Mouse (Mus musculus): ENCODE data around the gene Eef1g. TPM values are rescaled to one million over a fixed set of nuclear protein-coding genes. Genes with fewer than 3 reads are reported as not detected.

Gene Eef1g
- polyA plus RNA-seq, 1 experiment from 2014 or later: 284 TPM

- ATAC-seq: peak; percentile 65
- WGBS: under 1% methylated on average over 41 of the region's 46 CpGs
Measured at GRCm38 (mm10) chr19:8942276-8942964, 24.4 kb upstream of the Eef1g start.

GRCm38 (mm10) chr19:8943047-8943446 is 23.8 kb upstream of the Eef1g start:
- peaks cover 25% of the 10 kb centered on the region for H3K36me3 ChIP-seq (ENCODE audit: control insufficient read depth, insufficient read depth, low read length)
- no peak for ATAC-seq
- H3K9me3 ChIP-seq (ENCODE audit: control insufficient read depth, low read length): no peaks in the 10 kb centered on the region
- no peaks in the 10 kb centered on the region for H3K27me3 ChIP-seq (replicated peaks; ENCODE audit: control insufficient read depth, insufficient read depth, low read length)
- H3K4me3 ChIP-seq (ENCODE audit: low read length): peak overlapping the region; percentile 89
- H3K4me1 ChIP-seq (ENCODE audit: control insufficient read depth, insufficient read depth, low read depth, low read length): peaks cover 22% of the 10 kb centered on the region
- peak overlapping the region; percentile 97 for H3K9ac ChIP-seq (ENCODE audit: low read depth, low read length)
- 74% methylated on average over 2 of the region's 2 CpGs for WGBS
- H3K27ac ChIP-seq (ENCODE audit: low read depth, low read length): no peak overlapping the region
- H3K4me2 ChIP-seq (ENCODE audit: low read length): peak overlapping the region; percentile 71

More at GRCm38 (mm10) chr19:8942276-8942964, 24.4 kb upstream of the Eef1g start:
- Histone ChIP-seq H3K27me3 (replicated peaks; ENCODE audit: control insufficient read depth, insufficient read depth, low read length) (no peaks in the 10 kb centered on the region), H3K4me2 (ENCODE audit: low read length) (peak overlapping the region; percentile 71), H3K36me3 (ENCODE audit: control insufficient read depth, insufficient read depth, low read length) (peaks cover 18% of the 10 kb centered on the region), H3K4me3 (ENCODE audit: low read length) (peak overlapping the region; percentile 89), H3K9me3 (ENCODE audit: control insufficient read depth, low read length) (no peaks in the 10 kb centered on the region), H3K4me1 (ENCODE audit: control insufficient read depth, insufficient read depth, low read depth, low read length) (peaks cover 22% of the 10 kb centered on the region), H3K9ac (ENCODE audit: low read depth, low read length) (peak overlapping the region; percentile 97), H3K27ac (ENCODE audit: low read depth, low read length) (peak overlapping the region; percentile 97)

- no peak for ATAC-seq
- Histone ChIP-seq H3K9ac (ENCODE audit: low read depth, low read length) (no peak overlapping the region), H3K36me3 (ENCODE audit: control insufficient read depth, insufficient read depth, low read length) (peaks cover 34% of the 10 kb centered on the region), H3K4me3 (ENCODE audit: low read length) (no peak overlapping the region), H3K4me1 (ENCODE audit: control insufficient read depth, insufficient read depth, low read depth, low read length) (peaks cover 22% of the 10 kb centered on the region), H3K4me2 (ENCODE audit: low read length) (no peak overlapping the region), H3K9me3 (ENCODE audit: control insufficient read depth, low read length) (no peaks in the 10 kb centered on the region), H3K27ac (ENCODE audit: low read depth, low read length) (no peak overlapping the region), H3K27me3 (replicated peaks; ENCODE audit: control insufficient read depth, insufficient read depth, low read length) (no peaks in the 10 kb centered on the region)
- WGBS: 67% methylated on average over 5 of the region's 5 CpGs
Measured at GRCm38 (mm10) chr19:8944062-8944461, 22.8 kb upstream of the Eef1g start.

- Histone ChIP-seq H3K4me3 (ENCODE audit: low read length) (peak overlapping the region; percentile 13; the same call in 1 of the 2 replicates), H3K27ac (ENCODE audit: low read depth, low read length) (no peak overlapping the region), H3K4me2 (ENCODE audit: low read length) (peak overlapping the region; percentile 38), H3K9ac (ENCODE audit: low read depth, low read length) (peak overlapping the region; percentile 33; the same call in 1 of the 2 replicates), H3K27me3 (replicated peaks; ENCODE audit: control insufficient read depth, insufficient read depth, low read length) (no peaks in the 10 kb centered on the region), H3K4me1 (ENCODE audit: control insufficient read depth, insufficient read depth, low read depth, low read length) (peaks cover 22% of the 10 kb centered on the region), H3K9me3 (ENCODE audit: control insufficient read depth, low read length) (no peaks in the 10 kb centered on the region), H3K36me3 (ENCODE audit: control insufficient read depth, insufficient read depth, low read length) (peaks cover 39% of the 10 kb centered on the region)
- ATAC-seq: no peak
- WGBS: 32% methylated on average over 5 of the region's 5 CpGs
Measured at GRCm38 (mm10) chr19:8944750-8945149, 22.1 kb upstream of the Eef1g start.

GRCm38 (mm10) chr19:8945251-8945650 is 21.6 kb upstream of the Eef1g start:
- no peak overlapping the region for H3K27ac ChIP-seq (ENCODE audit: low read depth, low read length)
- H3K4me2 ChIP-seq (ENCODE audit: low read length): peak overlapping the region; percentile 38
- no peaks in the 10 kb centered on the region for H3K27me3 ChIP-seq (replicated peaks; ENCODE audit: control insufficient read depth, insufficient read depth, low read length)
- 86% methylated on average over 6 of the region's 6 CpGs for WGBS
- ATAC-seq: no peak
- H3K4me1 ChIP-seq (ENCODE audit: control insufficient read depth, insufficient read depth, low read depth, low read length): peaks cover 22% of the 10 kb centered on the region
- peaks cover 41% of the 10 kb centered on the region for H3K36me3 ChIP-seq (ENCODE audit: control insufficient read depth, insufficient read depth, low read length)
- H3K4me3 ChIP-seq (ENCODE audit: low read length): peak overlapping the region; percentile 13; the same call in 1 of the 2 replicates
- no peak overlapping the region; the same call in 1 of the 2 replicates for H3K9ac ChIP-seq (ENCODE audit: low read depth, low read length)
- H3K9me3 ChIP-seq (ENCODE audit: control insufficient read depth, low read length): no peaks in the 10 kb centered on the region

- WGBS: 90% methylated on average over 7 of the region's 7 CpGs
Measured at GRCm38 (mm10) chr19:8946929-8947328, 19.9 kb upstream of the Eef1g start.

GRCm38 (mm10) chr19:8950190-8950589 is 16.7 kb upstream of the Eef1g start:
- peaks cover 52% of the 10 kb centered on the region for H3K36me3 ChIP-seq (ENCODE audit: control insufficient read depth, insufficient read depth, low read length)
- ATAC-seq: no peak
- no peaks in the 10 kb centered on the region for H3K9me3 ChIP-seq (ENCODE audit: control insufficient read depth, low read length)
- H3K27ac ChIP-seq (ENCODE audit: low read depth, low read length): no peak overlapping the region
- no peak overlapping the region for H3K4me2 ChIP-seq (ENCODE audit: low read length)
- H3K4me3 ChIP-seq (ENCODE audit: low read length): no peak overlapping the region
- no peaks in the 10 kb centered on the region for H3K27me3 ChIP-seq (replicated peaks; ENCODE audit: control insufficient read depth, insufficient read depth, low read length)
- H3K4me1 ChIP-seq (ENCODE audit: control insufficient read depth, insufficient read depth, low read depth, low read length): peaks cover 19% of the 10 kb centered on the region
- no peak overlapping the region for H3K9ac ChIP-seq (ENCODE audit: low read depth, low read length)
- 89% methylated on average over 5 of the region's 5 CpGs for WGBS

More at GRCm38 (mm10) chr19:8946929-8947328, 19.9 kb upstream of the Eef1g start:
- H3K4me3 ChIP-seq (ENCODE audit: low read length): no peak overlapping the region
- ATAC-seq: no peak
- H3K4me1 ChIP-seq (ENCODE audit: control insufficient read depth, insufficient read depth, low read depth, low read length): peaks cover 16% of the 10 kb centered on the region
- no peaks in the 10 kb centered on the region for H3K27me3 ChIP-seq (replicated peaks; ENCODE audit: control insufficient read depth, insufficient read depth, low read length)
- peaks cover 55% of the 10 kb centered on the region for H3K36me3 ChIP-seq (ENCODE audit: control insufficient read depth, insufficient read depth, low read length)
- H3K27ac ChIP-seq (ENCODE audit: low read depth, low read length): no peak overlapping the region
- no peak overlapping the region for H3K9ac ChIP-seq (ENCODE audit: low read depth, low read length)
- H3K9me3 ChIP-seq (ENCODE audit: control insufficient read depth, low read length): no peaks in the 10 kb centered on the region
- H3K4me2 ChIP-seq (ENCODE audit: low read length): no peak overlapping the region

GRCm38 (mm10) chr19:8952241-8952640 is 14.6 kb upstream of the Eef1g start:
- Histone ChIP-seq H3K4me3 (ENCODE audit: low read length) (no peak overlapping the region), H3K9me3 (ENCODE audit: control insufficient read depth, low read length) (no peaks in the 10 kb centered on the region), H3K27ac (ENCODE audit: low read depth, low read length) (peak overlapping the region; percentile 86), H3K4me1 (ENCODE audit: control insufficient read depth, insufficient read depth, low read depth, low read length) (peaks cover 22% of the 10 kb centered on the region), H3K27me3 (replicated peaks; ENCODE audit: control insufficient read depth, insufficient read depth, low read length) (no peaks in the 10 kb centered on the region), H3K9ac (ENCODE audit: low read depth, low read length) (no peak overlapping the region), H3K36me3 (ENCODE audit: control insufficient read depth, insufficient read depth, low read length) (peaks cover 41% of the 10 kb centered on the region), H3K4me2 (ENCODE audit: low read length) (no peak overlapping the region)
- ATAC-seq: no peak
- WGBS: 73% methylated on average over 9 of the region's 9 CpGs

- peak within 1 kb of the TSS; percentile 68 for H3K4me2 ChIP-seq (ENCODE audit: low read length)
- peak within 1 kb of the TSS; percentile 73 for H3K9ac ChIP-seq (ENCODE audit: low read depth, low read length)
- H3K4me1 ChIP-seq (ENCODE audit: control insufficient read depth, insufficient read depth, low read depth, low read length): peaks cover 22% of the 10 kb centered on the region
- ATAC-seq: peak; percentile 97
- 2% methylated on average over 46 of the region's 46 CpGs for WGBS
- H3K27me3 ChIP-seq (replicated peaks; ENCODE audit: control insufficient read depth, insufficient read depth, low read length): no peaks in the 10 kb centered on the region
- peak within 1 kb of the TSS; percentile 86 for H3K27ac ChIP-seq (ENCODE audit: low read depth, low read length)
- peak within 1 kb of the TSS; percentile 69 for H3K4me3 ChIP-seq (ENCODE audit: low read length)
- peaks cover 31% of the 10 kb centered on the region for H3K36me3 ChIP-seq (ENCODE audit: control insufficient read depth, insufficient read depth, low read length)
- H3K9me3 ChIP-seq (ENCODE audit: control insufficient read depth, low read length): no peaks in the 10 kb centered on the region
Measured at GRCm38 (mm10) chr19:8953135-8954039, 13.5 kb upstream of the Eef1g start, which contains the start of gene Tut1. Gene Tut1, plus strand, starts transcription at chr19:8953847.
